Mouse (Mus musculus): ENCODE measurements around the gene Colec11. TPM values are rescaled to one million over a fixed set of nuclear protein-coding genes. Genes with fewer than 3 reads are reported as not detected.

Gene Colec11
- polyA plus RNA-seq, 1 experiment from 2014 or later = 41.0 TPM

DNA sequence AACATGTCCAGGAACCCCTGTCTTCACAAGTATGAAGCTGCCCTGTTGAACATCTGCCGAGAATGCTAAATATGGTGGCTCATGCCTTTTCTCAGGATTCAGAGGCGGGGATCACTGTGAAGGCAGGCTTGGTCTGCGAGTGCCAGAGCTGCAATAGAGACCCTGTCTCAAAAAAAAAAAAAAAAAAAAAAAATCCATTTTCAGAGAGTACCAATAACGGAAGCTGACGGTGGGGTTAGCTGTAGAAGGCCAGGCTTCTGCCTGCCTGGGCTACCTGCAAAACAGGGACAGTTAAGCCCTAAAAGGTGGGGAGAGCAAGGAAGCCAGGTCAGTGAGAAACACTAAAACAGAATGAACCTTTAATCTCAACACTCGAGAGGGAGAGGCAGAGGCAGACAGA, 13.4 kb upstream of the Colec11 start:
- Histone ChIP-seq H3K4me1 (ENCODE audit: insufficient read depth) (peaks cover 11% of the 10 kb centered on the region), H3K9me3 (ENCODE audit: low read length) (no peaks in the 10 kb centered on the region), H3K27ac (ENCODE audit: low read depth) (no peak overlapping the region), H3K4me3 (ENCODE audit: low read depth, low read length) (peak overlapping the region; percentile 85), H3K9ac (replicated peaks) (no peak overlapping the region), H3K27me3 (ENCODE audit: insufficient read depth, low read length) (no peaks in the 10 kb centered on the region), H3K4me2 (ENCODE audit: low read depth, low read length) (peak overlapping the region; percentile 74), H3K36me3 (replicated peaks; ENCODE audit: insufficient read depth, low read length) (peaks cover 28% of the 10 kb centered on the region)
- TF ChIP-seq EP300 (IDR thresholded peaks at IDR 0.05; ENCODE audit: low read depth) (no peak), CTCF (IDR thresholded peaks at IDR 0.05; ENCODE audit: low read depth) (no peak)
- 73% methylated on average over 6 of the region's 6 CpGs for WGBS (ENCODE audit: insufficient replicate concordance)
- DNase-seq (no peak), ATAC-seq (no peak)

DNA sequence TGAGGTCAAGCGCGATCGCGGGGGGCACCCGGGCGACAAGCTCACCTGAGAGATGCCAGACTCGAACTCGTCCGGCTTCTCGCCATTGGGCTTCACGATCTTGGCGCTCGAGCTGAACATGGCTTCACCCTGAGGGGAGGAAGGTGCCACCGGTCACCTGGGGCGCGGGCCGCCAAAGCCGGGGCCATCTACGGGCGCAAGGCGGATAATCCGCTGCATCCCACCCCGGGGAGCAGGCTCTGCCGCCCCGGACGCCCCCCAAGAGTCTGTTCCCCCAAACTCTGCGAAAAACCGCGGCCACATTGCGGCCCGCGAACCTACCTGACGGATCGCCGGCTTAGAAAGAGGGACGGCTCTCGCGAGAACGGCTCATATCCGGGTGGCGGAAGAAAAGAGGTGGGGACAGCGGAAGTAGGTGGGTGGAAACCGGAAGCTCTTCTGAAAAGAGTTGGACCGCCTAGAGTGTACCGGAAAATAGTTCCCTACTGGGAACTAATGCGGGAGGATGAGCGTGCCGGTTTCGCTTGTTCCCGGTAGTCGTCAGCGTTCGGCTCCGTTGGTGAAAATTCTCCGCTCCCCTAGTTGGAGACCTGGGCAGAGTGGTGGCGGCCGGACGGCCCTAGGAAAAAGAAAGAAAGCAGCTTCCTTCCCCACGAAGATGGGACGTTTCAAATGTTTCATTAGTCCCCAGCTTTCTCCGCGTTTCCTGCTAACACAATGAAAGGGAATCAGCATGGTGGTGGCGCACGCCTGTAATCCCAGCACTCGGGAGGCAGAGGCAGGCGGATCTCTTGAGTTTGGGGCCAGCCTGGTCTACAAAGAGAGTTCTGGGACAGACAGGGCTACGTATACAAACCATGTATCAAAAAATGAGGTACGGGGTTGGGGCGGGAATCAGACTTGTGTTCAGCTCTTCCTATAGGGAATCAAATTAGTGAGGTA, 12.6 kb upstream of the Colec11 start, which contains the start of gene Rps7:
TSS of gene Rps7 (minus strand) at position 419 of the 942 bp plus-strand sequence.
- peaks cover 11% of the 10 kb centered on the region for H3K4me1 ChIP-seq (ENCODE audit: insufficient read depth)
- H3K27me3 ChIP-seq (ENCODE audit: insufficient read depth, low read length) = no peaks in the 10 kb centered on the region
- H3K27ac ChIP-seq (ENCODE audit: low read depth) = peak within 1 kb of the TSS; percentile 89
- TF ChIP-seq CTCF (IDR thresholded peaks at IDR 0.05; ENCODE audit: low read depth) = no peak
- TF ChIP-seq EP300 (IDR thresholded peaks at IDR 0.05; ENCODE audit: low read depth) = peak; percentile 92
- peak within 1 kb of the TSS; percentile 85 for H3K4me3 ChIP-seq (ENCODE audit: low read depth, low read length)
- H3K9ac ChIP-seq (replicated peaks) = peak within 1 kb of the TSS; percentile 96
- WGBS (ENCODE audit: insufficient replicate concordance) = 4% methylated on average over 68 of the region's 69 CpGs
- peak within 1 kb of the TSS; percentile 78 for H3K4me2 ChIP-seq (ENCODE audit: low read depth, low read length)
- no peaks in the 10 kb centered on the region for H3K9me3 ChIP-seq (ENCODE audit: low read length)
- peaks cover 36% of the 10 kb centered on the region for H3K36me3 ChIP-seq (replicated peaks; ENCODE audit: insufficient read depth, low read length)
- ATAC-seq (peak; percentile 99), DNase-seq (peak; percentile 94)

- TF ChIP-seq CTCF (IDR thresholded peaks at IDR 0.05; ENCODE audit: low read depth) (no peak), EP300 (IDR thresholded peaks at IDR 0.05; ENCODE audit: low read depth) (no peak)
- no peaks in the 10 kb centered on the region for H3K9me3 ChIP-seq (ENCODE audit: low read length)
- peak overlapping the region; percentile 89 for H3K27ac ChIP-seq (ENCODE audit: low read depth)
- peak overlapping the region; percentile 78 for H3K4me2 ChIP-seq (ENCODE audit: low read depth, low read length)
- 1% methylated on average over 23 of the region's 23 CpGs for WGBS (ENCODE audit: insufficient replicate concordance)
- H3K4me3 ChIP-seq (ENCODE audit: low read depth, low read length) = peak overlapping the region; percentile 85
- DNase-seq (no peak), ATAC-seq (peak; percentile 49)
- no peaks in the 10 kb centered on the region for H3K27me3 ChIP-seq (ENCODE audit: insufficient read depth, low read length)
- H3K4me1 ChIP-seq (ENCODE audit: insufficient read depth) = peaks cover 11% of the 10 kb centered on the region
- H3K36me3 ChIP-seq (replicated peaks; ENCODE audit: insufficient read depth, low read length) = peaks cover 43% of the 10 kb centered on the region
- peak overlapping the region; percentile 96 for H3K9ac ChIP-seq (replicated peaks)
These were observed 11.9 kb upstream of the Colec11 start for GRCm38 (mm10) chr12:28635058-28635534.

DNA sequence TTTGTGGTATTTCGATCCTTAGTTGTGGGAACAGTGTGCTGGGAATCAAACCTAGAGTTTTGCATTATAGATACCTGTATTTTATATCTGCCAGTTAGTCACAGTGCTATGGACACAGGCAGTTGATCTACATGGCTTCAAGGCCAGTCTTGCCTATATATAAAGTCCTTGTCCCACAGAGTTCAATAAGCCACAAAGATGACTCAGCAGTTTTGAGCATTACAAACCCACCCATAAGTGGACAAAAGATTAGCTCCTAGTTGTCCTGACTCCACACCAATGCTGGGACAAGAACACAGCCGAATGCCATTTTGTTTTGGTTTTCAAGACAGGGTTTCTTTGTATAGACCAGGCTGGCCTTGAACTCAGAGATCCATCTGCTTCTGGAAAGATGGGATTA, 5.3 kb upstream of the Colec11 start:
- no peak overlapping the region for H3K9ac ChIP-seq (replicated peaks)
- TF ChIP-seq EP300 (IDR thresholded peaks at IDR 0.05; ENCODE audit: low read depth) (no peak), CTCF (IDR thresholded peaks at IDR 0.05; ENCODE audit: low read depth) (no peak)
- no peak overlapping the region for H3K4me2 ChIP-seq (ENCODE audit: low read depth, low read length)
- no peak overlapping the region for H3K4me3 ChIP-seq (ENCODE audit: low read depth, low read length)
- no peaks in the 10 kb centered on the region for H3K27me3 ChIP-seq (ENCODE audit: insufficient read depth, low read length)
- no peak overlapping the region for H3K27ac ChIP-seq (ENCODE audit: low read depth)
- H3K4me1 ChIP-seq (ENCODE audit: insufficient read depth) = peaks cover 8% of the 10 kb centered on the region
- whole genome bisulfite sequencing (ENCODE audit: insufficient replicate concordance) = 85% methylated on average over 2 of the region's 2 CpGs
- ATAC-seq (no peak), DNase-seq (no peak)
- no peaks in the 10 kb centered on the region for H3K9me3 ChIP-seq (ENCODE audit: low read length)
- peaks cover 51% of the 10 kb centered on the region for H3K36me3 ChIP-seq (replicated peaks; ENCODE audit: insufficient read depth, low read length)

GRCm38 (mm10) chr12:28627092-28627491, 3.9 kb upstream of the Colec11 start:
- DNase-seq (no peak), ATAC-seq (no peak)
- no peak overlapping the region for H3K4me3 ChIP-seq (ENCODE audit: low read depth, low read length)
- no peak overlapping the region for H3K9ac ChIP-seq (replicated peaks)
- 50% methylated on average over 4 of the region's 4 CpGs for WGBS (ENCODE audit: insufficient replicate concordance)
- H3K4me1 ChIP-seq (ENCODE audit: insufficient read depth) = peaks cover 11% of the 10 kb centered on the region
- TF ChIP-seq EP300 (IDR thresholded peaks at IDR 0.05; ENCODE audit: low read depth) (no peak), CTCF (IDR thresholded peaks at IDR 0.05; ENCODE audit: low read depth) (no peak)
- H3K36me3 ChIP-seq (replicated peaks; ENCODE audit: insufficient read depth, low read length) = peaks cover 37% of the 10 kb centered on the region
- no peaks in the 10 kb centered on the region for H3K27me3 ChIP-seq (ENCODE audit: insufficient read depth, low read length)
- no peak overlapping the region for H3K27ac ChIP-seq (ENCODE audit: low read depth)
- no peaks in the 10 kb centered on the region for H3K9me3 ChIP-seq (ENCODE audit: low read length)
- no peak overlapping the region for H3K4me2 ChIP-seq (ENCODE audit: low read depth, low read length)

DNA sequence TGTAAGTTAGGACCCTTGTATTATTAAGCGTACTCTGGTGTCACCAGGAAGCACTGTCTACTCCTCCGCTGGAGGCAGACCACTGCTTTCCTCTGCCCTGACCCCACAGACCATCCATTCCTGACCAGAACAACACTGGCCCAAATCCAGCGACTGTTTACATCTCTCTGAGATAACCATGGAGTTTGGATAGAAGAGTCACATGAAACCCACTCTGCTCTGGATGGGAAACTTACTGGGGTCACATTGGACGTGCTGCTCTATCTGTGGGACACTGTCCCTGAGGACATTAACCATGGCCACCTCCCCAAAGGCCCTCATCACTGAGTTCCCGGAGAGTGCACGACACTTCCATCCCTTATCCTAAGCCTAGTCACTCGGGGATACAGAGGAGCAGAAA, 2.2 kb upstream of the Colec11 start:
- peaks cover 18% of the 10 kb centered on the region for H3K4me1 ChIP-seq (ENCODE audit: insufficient read depth)
- no peaks in the 10 kb centered on the region for H3K27me3 ChIP-seq (ENCODE audit: insufficient read depth, low read length)
- no peak for DNase-seq
- H3K27ac ChIP-seq (ENCODE audit: low read depth) = peak overlapping the region; percentile 23; the same call in 1 of the 2 replicates
- H3K4me3 ChIP-seq (ENCODE audit: low read depth, low read length) = no peak overlapping the region
- peaks cover 21% of the 10 kb centered on the region for H3K36me3 ChIP-seq (replicated peaks; ENCODE audit: insufficient read depth, low read length)
- H3K9ac ChIP-seq (replicated peaks) = no peak overlapping the region
- no peak overlapping the region for H3K4me2 ChIP-seq (ENCODE audit: low read depth, low read length)
- peak; percentile 27; the same call in 1 of the 2 replicates for ATAC-seq
- H3K9me3 ChIP-seq (ENCODE audit: low read length) = no peaks in the 10 kb centered on the region
- TF ChIP-seq CTCF (IDR thresholded peaks at IDR 0.05; ENCODE audit: low read depth) (no peak), EP300 (IDR thresholded peaks at IDR 0.05; ENCODE audit: low read depth) (no peak)
- 61% methylated on average over 7 of the region's 7 CpGs for WGBS (ENCODE audit: insufficient replicate concordance)

Measured in liver, postnatal 0 days (tissue).